Mouse (Mus musculus) kidney, postnatal 10 days (tissue): ENCODE results near the gene Nat8f2.
"Not testable (repeated sequence)": the region's sequence is repeated elsewhere in the genome, so short reads cannot be mapped to it uniquely, and the experiment has no call there.

Experiments
- DNase-seq: peaks from one replicate; pipeline ENCODE4 v3.0.0; 2021; ENCODE audit warnings: mixed read lengths

The Nat8f2 gene

DNA sequence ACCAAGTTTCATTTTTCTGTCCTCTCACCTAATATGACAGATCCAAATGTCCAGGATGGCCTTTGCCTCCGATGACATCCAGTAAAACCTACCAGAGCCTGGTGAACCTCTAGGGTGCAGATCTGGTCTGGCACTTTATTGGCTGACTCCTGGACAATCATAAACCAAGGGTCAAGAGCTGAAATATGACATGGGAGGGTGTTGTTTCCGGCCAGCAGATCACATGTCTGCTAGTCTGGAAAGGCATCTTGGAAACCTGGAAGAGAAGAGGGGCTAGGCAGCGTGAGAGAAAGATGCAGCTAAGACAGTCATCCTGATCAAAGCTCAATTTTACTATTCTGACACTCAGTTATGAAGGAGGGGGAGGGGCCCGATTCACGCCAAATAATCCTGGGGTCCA, at the start of gene Nat8f2:
Gene Nat8f2 (minus strand): TSS at position 153 of the 400 bp plus-strand sequence.
- DNase-seq = not testable (repeated sequence)

- not testable (repeated sequence) for DNase-seq
Observed at GRCm38 (mm10) chr6:85918341-85918740, 49.4 kb upstream of the Nat8f2 start.

GRCm38 (mm10) chr6:85916596-85916995, 47.6 kb upstream of the Nat8f2 start:
- no peak for DNase-seq

DNA sequence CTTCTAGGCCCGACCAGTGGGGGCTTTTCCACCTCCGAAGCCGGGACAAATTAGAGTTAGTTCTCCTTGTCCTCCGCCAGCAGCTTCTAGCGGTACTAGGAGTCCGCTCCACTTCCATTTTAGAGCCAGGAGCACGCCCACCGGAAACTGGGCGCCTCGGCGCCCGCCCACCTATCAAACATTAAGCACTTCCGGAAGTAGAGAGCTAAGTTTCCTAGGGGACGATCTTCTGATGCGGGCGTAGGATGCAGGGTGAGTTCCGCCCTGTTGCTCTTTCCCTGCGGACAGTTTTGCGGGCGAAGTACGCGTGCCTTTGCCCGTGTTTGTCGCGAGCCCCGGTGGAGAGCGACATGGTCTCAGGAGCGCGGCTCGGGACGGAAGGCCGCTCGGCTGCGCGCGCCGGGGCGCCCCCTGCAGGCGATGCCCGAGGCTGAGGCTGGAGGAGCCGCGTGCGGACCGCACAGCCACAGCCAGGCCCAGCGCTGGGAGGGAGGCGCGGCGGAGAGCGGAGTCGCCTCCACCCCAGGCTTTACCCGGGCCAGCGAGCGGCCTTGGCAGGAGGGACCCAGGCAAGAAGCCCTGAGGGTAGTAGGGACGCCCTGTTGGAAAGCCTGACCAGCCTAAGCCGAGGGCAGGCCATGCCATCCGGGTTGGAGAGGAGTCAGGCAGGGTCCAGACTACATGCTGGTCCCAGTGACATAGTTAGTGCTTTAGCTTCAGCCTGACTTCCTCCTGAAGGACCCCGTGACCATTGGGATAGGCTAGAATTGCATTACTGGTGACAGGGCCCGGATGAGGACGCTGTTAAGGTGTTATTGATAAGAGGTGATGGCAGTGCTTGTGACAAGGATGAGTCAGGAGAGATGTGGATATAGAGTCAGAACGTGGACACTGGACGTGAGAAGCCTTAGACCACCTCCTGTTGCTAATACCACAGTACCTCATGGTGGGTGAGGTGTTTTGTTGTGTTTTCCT, 46.9 kb upstream of the Nat8f2 start, which contains the start of gene Nat8f1:
Gene Nat8f1 (minus strand): TSS at position 149 of the 975 bp plus-strand sequence.
- DNase-seq = peak; percentile 92

GRCm38 (mm10) chr6:85915141-85915538, 46.2 kb upstream of the Nat8f2 start:
- peak; percentile 40 for DNase-seq

GRCm38 (mm10) chr6:85911587-85911986, 42.6 kb upstream of the Nat8f2 start, which contains the start of gene Tprkb:
TSS of gene Tprkb (plus strand) at chr6:85911865.
- peak; percentile 56 for DNase-seq

GRCm38 (mm10) chr6:85909704-85910103, 40.7 kb upstream of the Nat8f2 start:
- DNase-seq = no peak

- DNase-seq = peak; percentile 35
Observed at GRCm38 (mm10) chr6:85908341-85908740, 39.4 kb upstream of the Nat8f2 start.

DNA sequence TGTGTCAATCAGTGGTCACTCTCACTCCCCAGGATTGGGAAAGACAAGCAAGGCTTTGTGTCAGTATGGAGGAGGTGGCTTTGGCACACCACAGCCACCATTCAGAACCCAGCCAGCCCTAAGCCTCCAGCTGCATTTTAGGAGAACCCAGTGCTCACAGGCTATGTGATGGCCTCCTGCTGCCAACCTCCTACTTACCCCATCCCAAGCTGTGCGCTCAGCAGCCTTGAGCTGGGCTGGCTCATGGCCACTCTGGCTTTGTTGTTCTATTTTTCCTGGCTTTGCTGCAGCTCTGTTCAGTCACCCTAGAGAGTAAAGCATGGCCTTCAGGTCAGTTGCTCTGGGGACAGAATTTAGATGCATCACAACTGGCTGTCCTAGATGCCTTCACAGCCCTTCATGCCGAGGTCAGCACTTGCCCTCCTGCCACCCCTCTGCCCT, 38.0 kb upstream of the Nat8f2 start:
- DNase-seq = peak; percentile 47

GRCm38 (mm10) chr6:85904642-85905061, 35.7 kb upstream of the Nat8f2 start, which contains the start of gene Nat8f4:
TSS of gene Nat8f4 (minus strand) at chr6:85904884.
- peak; percentile 86 for DNase-seq

GRCm38 (mm10) chr6:85902303-85902702, 33.3 kb upstream of the Nat8f2 start:
- DNase-seq = no peak

DNA sequence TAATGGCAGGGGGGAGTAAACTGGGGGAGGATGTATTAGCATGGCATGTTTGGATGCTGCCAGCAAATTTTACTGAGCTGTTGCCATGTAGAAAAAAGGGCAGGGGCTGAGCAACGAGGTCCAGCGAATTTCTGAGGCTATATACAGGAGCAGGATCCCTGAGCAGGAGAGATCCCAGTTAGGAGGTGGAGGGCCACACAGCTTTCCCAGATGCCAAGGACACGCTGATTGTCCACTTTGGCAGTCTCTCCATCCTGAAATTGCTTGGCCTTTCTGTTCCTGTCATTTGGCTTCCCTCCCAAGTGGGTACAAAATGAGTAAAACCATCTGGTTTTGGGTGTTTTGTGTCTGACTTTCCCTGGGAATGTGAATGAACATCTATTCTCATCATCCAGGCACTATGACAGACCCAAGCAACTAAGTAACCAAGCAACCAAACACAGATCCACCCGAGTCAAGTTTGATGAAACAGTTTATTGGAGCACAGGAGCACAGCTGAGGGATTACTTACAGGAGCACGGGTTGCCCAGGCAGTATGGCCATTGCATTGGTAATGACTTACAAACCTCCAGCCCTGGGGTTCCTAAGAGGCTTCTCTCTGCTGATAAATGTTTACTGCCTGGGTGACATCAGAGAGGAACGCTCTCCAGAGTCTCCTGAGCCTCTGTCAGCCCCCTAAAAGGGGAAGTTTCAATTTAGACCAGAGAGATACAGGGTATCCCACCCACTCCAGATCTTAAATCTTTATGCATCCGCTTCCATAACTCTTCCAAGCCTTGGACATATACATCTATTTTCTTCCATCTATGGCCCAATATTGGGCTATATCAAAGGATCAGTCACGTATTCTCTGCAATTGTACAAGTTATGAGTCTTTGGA, 29.9 kb upstream of the Nat8f2 start:
- not testable (repeated sequence) for DNase-seq

DNA sequence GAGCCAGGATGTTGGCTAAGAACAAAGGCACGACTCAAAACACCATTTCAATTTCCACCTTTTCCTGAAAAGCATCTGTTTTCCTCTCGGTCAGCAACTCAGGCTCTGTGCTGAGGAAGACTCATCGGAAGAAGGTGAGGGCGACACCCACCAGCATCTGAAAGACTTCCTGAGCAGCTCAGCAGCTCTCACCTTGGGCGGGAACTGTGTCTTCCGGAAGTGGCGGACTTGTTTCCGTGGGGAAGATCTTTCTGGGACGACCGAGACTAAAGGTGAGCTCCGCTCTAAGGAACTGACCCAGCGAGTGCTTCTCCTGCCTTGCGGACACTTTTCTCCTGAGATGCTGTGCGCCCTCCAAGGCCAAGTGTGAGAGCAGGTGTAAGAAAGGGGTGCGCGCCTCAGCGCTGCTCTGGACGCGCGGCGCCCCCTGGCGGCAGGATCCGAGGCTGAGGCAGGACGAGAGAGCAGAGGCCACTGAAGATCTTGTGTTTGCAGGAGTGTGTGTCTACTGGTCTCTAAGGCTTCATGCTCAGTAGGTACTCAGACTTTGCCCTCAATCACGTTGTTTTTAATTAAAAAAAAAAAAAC, 26.2 kb upstream of the Nat8f2 start:
- DNase-seq = peak; percentile 47

DNA sequence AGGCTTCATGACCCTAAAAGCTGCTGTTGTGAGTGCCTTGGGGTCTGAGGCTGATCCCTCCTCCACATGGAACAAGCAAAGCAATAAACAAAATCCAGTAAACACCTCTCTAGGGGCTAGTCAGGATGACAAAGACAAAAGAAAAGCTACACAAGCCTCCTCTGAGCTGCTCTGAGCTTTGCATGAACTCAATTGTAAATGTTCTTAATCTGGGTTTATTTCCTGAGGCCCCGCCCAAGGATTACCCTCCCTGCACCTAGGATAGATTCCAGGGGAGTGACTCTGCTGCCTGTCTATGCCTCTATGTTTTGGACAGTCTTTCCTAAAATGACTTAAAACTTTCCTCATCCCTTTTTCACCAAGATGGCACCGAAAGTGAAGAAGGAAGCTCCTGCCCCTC, 20.0 kb upstream of the Nat8f2 start:
- no peak for DNase-seq

DNA sequence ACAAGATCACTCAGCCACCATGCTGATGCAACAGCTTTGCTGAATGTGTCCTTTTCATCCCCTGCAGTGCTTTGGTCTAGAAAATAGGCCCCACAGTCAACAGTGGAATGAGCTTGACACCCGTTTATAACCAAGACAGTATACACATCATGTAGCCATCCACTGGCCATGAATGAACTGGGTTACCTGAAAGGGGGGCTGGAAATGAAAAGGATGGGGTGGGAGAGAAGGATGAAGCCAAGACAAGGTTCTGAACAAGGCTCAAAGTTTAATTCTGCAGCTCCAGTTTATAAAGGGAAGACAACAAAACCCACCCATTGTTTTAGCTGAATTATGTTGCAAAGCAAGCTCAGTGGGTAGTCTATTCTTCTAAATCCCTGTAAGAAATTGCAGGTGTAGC, 15.4 kb upstream of the Nat8f2 start:
- DNase-seq = no peak

GRCm38 (mm10) chr6:85883246-85883645, 14.3 kb upstream of the Nat8f2 start:
- not testable (repeated sequence) for DNase-seq

GRCm38 (mm10) chr6:85867726-85868690, 950 bp downstream of the Nat8f2 start:
- peak; percentile 39 for DNase-seq

- DNase-seq = not testable (repeated sequence)
Observed at GRCm38 (mm10) chr6:85866995-85867394, 2.0 kb downstream of the Nat8f2 start.

GRCm38 (mm10) chr6:85866166-85866565, 2.8 kb downstream of the Nat8f2 start:
- not testable (repeated sequence) for DNase-seq

GRCm38 (mm10) chr6:85864900-85865639, 3.9 kb downstream of the Nat8f2 start:
- DNase-seq = not testable (repeated sequence)
